Mouse (Mus musculus): ENCODE results near the gene Itgax. TPM values are rescaled to one million over a fixed set of nuclear protein-coding genes. Genes with fewer than 3 reads are reported as not detected.
"Not testable (repeated sequence)": the region's sequence is repeated elsewhere in the genome, so short reads cannot be mapped to it uniquely, and the experiment has no call there.

The Itgax gene
- polyA plus RNA-seq, 1 experiment from 2014 or later, result 0.23 TPM

- WGBS, result 88% methylated on average over 6 of the region's 6 CpGs
- Histone ChIP-seq H3K4me3 (replicated peaks) (no peak overlapping the region), H3K4me1 (no peaks in the 10 kb centered on the region), H3K4me2 (no peak overlapping the region), H3K36me3 (replicated peaks) (no peaks in the 10 kb centered on the region), H3K27ac (no peak overlapping the region), H3K9ac (no peak overlapping the region), H3K9me3 (no peaks in the 10 kb centered on the region), H3K27me3 (no peaks in the 10 kb centered on the region)
- no peak for ATAC-seq (ENCODE audit: low FRiP score)
These were observed 9.4 kb upstream of the Itgax start for GRCm38 (mm10) chr7:128119726-128120490.

GRCm38 (mm10) chr7:128132148-128132547, 2.8 kb downstream of the Itgax start:
- Histone ChIP-seq H3K27ac (no peak overlapping the region), H3K4me1 (no peaks in the 10 kb centered on the region), H3K9ac (no peak overlapping the region), H3K4me3 (replicated peaks) (no peak overlapping the region), H3K4me2 (no peak overlapping the region), H3K9me3 (no peaks in the 10 kb centered on the region), H3K36me3 (replicated peaks) (no peaks in the 10 kb centered on the region), H3K27me3 (no peaks in the 10 kb centered on the region)
- ATAC-seq (ENCODE audit: low FRiP score), result no peak
- WGBS, result 91% methylated on average over 5 of the region's 5 CpGs

- no peaks in the 10 kb centered on the region for H3K36me3 ChIP-seq (replicated peaks)
- H3K4me2 ChIP-seq, result no peak overlapping the region
- no peak overlapping the region for H3K9ac ChIP-seq
- ATAC-seq (ENCODE audit: low FRiP score), result no peak
- 90% methylated on average over 2 of the region's 2 CpGs for WGBS
- no peaks in the 10 kb centered on the region for H3K4me1 ChIP-seq
- no peaks in the 10 kb centered on the region for H3K9me3 ChIP-seq
- H3K4me3 ChIP-seq (replicated peaks), result no peak overlapping the region
- H3K27me3 ChIP-seq, result no peaks in the 10 kb centered on the region
- H3K27ac ChIP-seq, result no peak overlapping the region
These were observed 4.2 kb downstream of the Itgax start for GRCm38 (mm10) chr7:128133596-128133995.

- WGBS, result 63% methylated on average over 4 of the region's 4 CpGs
- no peak for ATAC-seq (ENCODE audit: low FRiP score)
- Histone ChIP-seq H3K27me3 (no peaks in the 10 kb centered on the region), H3K4me1 (no peaks in the 10 kb centered on the region), H3K9ac (no peak overlapping the region), H3K4me3 (replicated peaks) (no peak overlapping the region), H3K36me3 (replicated peaks) (no peaks in the 10 kb centered on the region), H3K4me2 (no peak overlapping the region), H3K9me3 (no peaks in the 10 kb centered on the region), H3K27ac (no peak overlapping the region)
These were observed 7.6 kb downstream of the Itgax start for GRCm38 (mm10) chr7:128136927-128137326.

- WGBS, result 94% methylated on average over 6 of the region's 6 CpGs
- ATAC-seq (ENCODE audit: low FRiP score), result no peak
- no peak overlapping the region for H3K9ac ChIP-seq
- H3K27ac ChIP-seq, result no peak overlapping the region
- no peak overlapping the region for H3K4me3 ChIP-seq (replicated peaks)
- no peaks in the 10 kb centered on the region for H3K9me3 ChIP-seq
- no peaks in the 10 kb centered on the region for H3K4me1 ChIP-seq
- no peak overlapping the region for H3K4me2 ChIP-seq
- no peaks in the 10 kb centered on the region for H3K27me3 ChIP-seq
- no peaks in the 10 kb centered on the region for H3K36me3 ChIP-seq (replicated peaks)
These were observed 10.3 kb downstream of the Itgax start for GRCm38 (mm10) chr7:128139611-128140010.

GRCm38 (mm10) chr7:128150970-128151369, 21.6 kb downstream of the Itgax start:
- no peak overlapping the region for H3K4me3 ChIP-seq (replicated peaks)
- 90% methylated on average over 8 of the region's 8 CpGs for WGBS
- ATAC-seq (ENCODE audit: low FRiP score), result no peak
- no peaks in the 10 kb centered on the region for H3K9me3 ChIP-seq
- H3K27ac ChIP-seq, result no peak overlapping the region
- H3K9ac ChIP-seq, result no peak overlapping the region
- H3K4me2 ChIP-seq, result no peak overlapping the region
- no peaks in the 10 kb centered on the region for H3K27me3 ChIP-seq
- no peaks in the 10 kb centered on the region for H3K36me3 ChIP-seq (replicated peaks)
- no peaks in the 10 kb centered on the region for H3K4me1 ChIP-seq

GRCm38 (mm10) chr7:128154076-128154475, 24.7 kb downstream of the Itgax start, which contains the start of gene Itgad:
Gene Itgad (plus strand): TSS chr7:128154376.
- H3K4me2 ChIP-seq, result no peak within 1 kb of the TSS
- H3K4me3 ChIP-seq (replicated peaks), result no peak within 1 kb of the TSS
- no peaks in the 10 kb centered on the region for H3K4me1 ChIP-seq
- no peaks in the 10 kb centered on the region for H3K36me3 ChIP-seq (replicated peaks)
- no peaks in the 10 kb centered on the region for H3K9me3 ChIP-seq
- no peaks in the 10 kb centered on the region for H3K27me3 ChIP-seq
- no peak within 1 kb of the TSS for H3K9ac ChIP-seq
- WGBS, result 94% methylated on average over 21 of the region's 21 CpGs
- ATAC-seq (ENCODE audit: low FRiP score), result no peak
- H3K27ac ChIP-seq, result no peak within 1 kb of the TSS

GRCm38 (mm10) chr7:128154924-128155323, 25.6 kb downstream of the Itgax start:
- Histone ChIP-seq H3K4me2 (no peak overlapping the region), H3K9ac (no peak overlapping the region), H3K4me1 (no peaks in the 10 kb centered on the region), H3K27me3 (no peaks in the 10 kb centered on the region), H3K4me3 (replicated peaks) (no peak overlapping the region), H3K27ac (no peak overlapping the region), H3K36me3 (replicated peaks) (no peaks in the 10 kb centered on the region), H3K9me3 (no peaks in the 10 kb centered on the region)
- ATAC-seq (ENCODE audit: low FRiP score), result no peak
- WGBS, result 63% methylated on average over 10 of the region's 10 CpGs

GRCm38 (mm10) chr7:128158688-128159354, 29.5 kb downstream of the Itgax start:
- H3K27ac ChIP-seq; H3K9ac ChIP-seq; H3K4me2 ChIP-seq; H3K9me3 ChIP-seq; H3K27me3 ChIP-seq; H3K36me3 ChIP-seq (replicated peaks); H3K4me3 ChIP-seq (replicated peaks); ATAC-seq (ENCODE audit: low FRiP score); H3K4me1 ChIP-seq: not testable (repeated sequence)
- 84% methylated on average over 8 of the region's 8 CpGs for WGBS

- ATAC-seq (ENCODE audit: low FRiP score), result no peak
- no peaks in the 10 kb centered on the region for H3K36me3 ChIP-seq (replicated peaks)
- WGBS, result 95% methylated on average over 4 of the region's 4 CpGs
These were observed 34.7 kb downstream of the Itgax start for GRCm38 (mm10) chr7:128164001-128164400.

GRCm38 (mm10) chr7:128166391-128166790, 37.0 kb downstream of the Itgax start:
- Histone ChIP-seq H3K9me3 (no peaks in the 10 kb centered on the region), H3K9ac (no peak overlapping the region), H3K27ac (no peak overlapping the region), H3K36me3 (replicated peaks) (no peaks in the 10 kb centered on the region), H3K4me3 (replicated peaks) (no peak overlapping the region), H3K4me2 (no peak overlapping the region), H3K27me3 (no peaks in the 10 kb centered on the region), H3K4me1 (no peaks in the 10 kb centered on the region)
- no peak for ATAC-seq (ENCODE audit: low FRiP score)
- 89% methylated on average over 7 of the region's 7 CpGs for WGBS

More at GRCm38 (mm10) chr7:128164001-128164400, 34.7 kb downstream of the Itgax start:
- H3K27me3 ChIP-seq, result no peaks in the 10 kb centered on the region
- H3K27ac ChIP-seq, result no peak overlapping the region
- H3K4me1 ChIP-seq, result no peaks in the 10 kb centered on the region
- no peak overlapping the region for H3K4me2 ChIP-seq
- no peaks in the 10 kb centered on the region for H3K9me3 ChIP-seq
- H3K9ac ChIP-seq, result no peak overlapping the region
- no peak overlapping the region for H3K4me3 ChIP-seq (replicated peaks)

- H3K4me2 ChIP-seq, result no peak overlapping the region
- no peaks in the 10 kb centered on the region for H3K27me3 ChIP-seq
- no peaks in the 10 kb centered on the region for H3K4me1 ChIP-seq
- no peaks in the 10 kb centered on the region for H3K9me3 ChIP-seq
- H3K4me3 ChIP-seq (replicated peaks), result no peak overlapping the region
- H3K36me3 ChIP-seq (replicated peaks), result no peaks in the 10 kb centered on the region
- no peak overlapping the region for H3K9ac ChIP-seq
- no peak overlapping the region for H3K27ac ChIP-seq
- ATAC-seq (ENCODE audit: low FRiP score), result no peak
- WGBS, result 72% methylated on average over 3 of the region's 3 CpGs
These were observed 40.6 kb downstream of the Itgax start for GRCm38 (mm10) chr7:128169996-128170395.

- no peaks in the 10 kb centered on the region for H3K36me3 ChIP-seq (replicated peaks)
- H3K4me2 ChIP-seq, result no peak overlapping the region
- 58% methylated on average over 2 of the region's 2 CpGs for WGBS
- ATAC-seq (ENCODE audit: low FRiP score), result no peak
- H3K4me1 ChIP-seq, result no peaks in the 10 kb centered on the region
- no peaks in the 10 kb centered on the region for H3K27me3 ChIP-seq
- no peak overlapping the region for H3K27ac ChIP-seq
- no peak overlapping the region for H3K4me3 ChIP-seq (replicated peaks)
- no peak overlapping the region for H3K9ac ChIP-seq
- H3K9me3 ChIP-seq, result no peaks in the 10 kb centered on the region
These were observed 49.0 kb downstream of the Itgax start for GRCm38 (mm10) chr7:128178385-128178784.

Measured in forebrain, embryonic 12.5 days (tissue).